Mouse (Mus musculus) urinary bladder, adult 18-20 months (tissue): ENCODE measurements at regions not wholly inside any gene's neighbourhood (a gene's known extent, or its start where the extent isn't known, plus 50 kb on each side); places are given as distances from the start of the nearest gene placed in this dataset.

Experiments used
- DNase-seq, 2 experiments: peaks; one replicate each; pipeline ENCODE4 v3.0.0; 2022; ENCODE audit warnings: low spot score in 2 of 2, mixed read lengths in 2 of 2

DNA sequence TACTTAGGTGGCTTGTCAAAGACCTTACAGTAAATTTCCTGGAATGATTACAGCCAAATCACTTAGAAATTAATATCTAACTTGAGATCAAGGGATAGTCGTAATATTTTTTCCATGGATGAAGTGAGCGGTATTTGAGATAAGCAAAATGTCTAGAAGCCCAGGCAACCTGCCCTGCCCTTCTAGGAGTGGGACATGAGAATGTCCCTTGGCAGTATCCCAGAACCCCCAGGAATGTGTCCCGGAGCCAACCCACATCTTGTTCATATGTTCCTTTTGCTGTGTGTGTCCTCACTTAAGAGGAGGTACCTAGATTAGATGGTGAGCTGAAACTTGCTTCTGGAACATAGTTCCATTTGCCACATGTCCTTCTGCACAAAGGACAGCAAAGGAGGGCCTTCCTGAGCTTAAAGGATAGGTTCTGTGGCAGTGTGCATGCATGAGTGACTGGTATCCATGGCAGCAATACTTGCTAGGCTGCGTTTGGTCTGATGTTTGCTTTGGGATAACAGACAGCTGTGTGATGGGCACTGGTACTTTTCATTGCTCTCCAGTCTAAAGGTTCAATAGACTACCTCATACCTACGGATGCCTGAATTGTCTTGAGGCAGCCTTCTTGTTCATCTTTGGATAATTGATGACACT, 231.0 kb upstream of the Krr1 start:
- DNase-seq, result no peak

DNA sequence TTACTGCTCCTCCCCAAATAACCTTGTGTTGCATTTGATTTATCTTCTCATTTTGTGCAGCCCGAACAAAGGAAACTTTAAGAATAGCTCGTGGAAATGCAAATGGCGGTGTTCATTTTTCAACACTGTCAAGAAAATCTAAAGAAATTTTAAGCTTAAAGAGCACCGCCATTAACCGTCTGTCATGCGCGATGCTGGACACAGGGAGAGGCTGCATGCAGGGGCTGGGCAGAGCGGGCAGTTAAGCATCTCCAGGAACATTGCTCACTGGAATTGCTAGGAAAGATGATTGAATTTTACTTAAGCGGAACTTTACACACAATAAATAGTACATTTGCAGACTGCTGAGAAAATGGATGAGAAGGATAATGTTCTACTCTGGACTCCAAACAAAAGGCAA, 229.2 kb upstream of the Krr1 start:
- no peak for DNase-seq

DNA sequence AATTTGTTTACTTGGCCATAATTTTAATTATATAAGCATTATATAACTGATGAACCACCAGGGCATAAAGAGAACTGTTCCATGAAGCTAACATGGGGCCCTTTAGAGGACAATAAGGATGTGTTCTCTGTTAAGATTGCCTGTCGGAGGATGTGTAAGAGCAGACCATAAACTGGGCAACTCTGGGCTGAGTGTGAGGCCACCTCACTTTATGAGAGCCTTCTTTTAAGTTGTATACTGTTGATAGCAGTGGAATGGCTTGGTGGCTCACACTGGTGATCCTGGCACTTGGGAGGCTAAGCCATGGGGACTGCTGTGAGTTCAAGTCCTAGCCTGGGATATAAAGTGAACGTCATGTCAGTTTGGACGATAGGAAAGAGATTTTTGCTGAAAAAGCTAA, 227.3 kb upstream of the Krr1 start:
- DNase-seq, result no peak

DNA sequence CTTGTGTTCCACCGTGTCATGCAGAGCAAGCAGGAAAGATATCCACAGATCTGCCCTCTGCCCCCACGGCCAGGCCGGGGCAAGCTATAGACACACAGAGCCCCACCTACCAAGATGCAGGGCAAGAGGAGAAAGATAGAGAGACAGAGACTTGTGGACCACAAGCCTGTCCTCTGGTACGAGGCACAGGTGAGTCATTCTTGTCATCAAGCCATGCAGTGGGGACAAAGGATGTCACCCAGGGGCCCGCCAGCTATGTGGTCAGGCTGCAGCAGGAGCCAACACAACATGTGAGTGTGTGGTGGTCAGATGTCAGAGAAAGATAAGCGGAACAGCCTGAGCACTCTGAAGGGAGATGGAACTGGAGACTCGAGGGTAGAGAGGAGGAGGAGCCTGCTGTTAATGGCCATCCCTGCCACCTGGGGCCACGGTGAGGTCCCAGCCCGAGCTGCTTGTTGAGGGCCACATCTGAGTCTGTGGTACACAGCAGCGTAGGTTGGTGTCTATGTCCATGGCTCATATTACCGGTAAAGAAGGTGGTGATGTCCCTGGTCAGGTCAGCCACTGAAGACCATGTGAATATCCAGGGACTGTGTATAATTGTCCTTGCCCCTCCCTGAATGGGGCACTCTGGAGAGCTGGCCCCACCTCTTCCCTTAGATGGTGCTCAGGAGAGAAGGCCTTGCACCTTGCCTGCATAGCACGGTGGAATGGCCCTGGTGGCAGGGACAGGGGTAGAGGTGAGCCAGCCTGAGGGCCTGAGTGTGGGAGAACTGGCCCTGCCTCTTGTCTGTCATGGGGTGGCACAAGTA, 226.2 kb upstream of the Krr1 start:
- DNase-seq, result no peak

DNA sequence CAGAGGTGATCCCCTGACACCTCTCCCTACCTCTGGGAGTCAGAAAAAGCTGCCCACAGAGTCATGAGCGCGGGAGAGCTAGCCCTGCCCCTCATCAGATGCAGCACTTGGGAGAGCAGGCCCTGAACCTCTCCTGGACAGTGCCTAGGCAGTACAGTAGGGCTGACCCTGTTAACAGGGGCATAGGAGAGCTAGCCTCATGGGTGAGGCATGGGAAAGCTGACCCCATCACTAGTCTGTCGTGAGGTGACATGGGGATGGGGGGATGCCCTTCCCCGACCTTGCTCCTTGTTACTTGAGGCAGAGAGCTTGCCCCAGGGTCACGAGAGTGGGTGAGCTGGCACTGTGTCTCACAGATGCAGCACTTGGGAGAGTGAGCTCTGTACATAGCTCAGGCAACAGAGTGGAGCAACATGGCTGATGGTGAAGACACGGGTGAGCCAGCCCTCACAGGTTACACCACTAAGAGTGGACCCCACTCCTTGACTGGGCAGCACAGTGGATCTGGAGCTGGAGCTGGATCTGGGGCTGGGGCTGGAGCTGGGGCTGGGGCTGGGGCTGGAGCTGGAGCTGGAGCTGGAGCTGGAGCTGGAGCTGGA, 225.5 kb upstream of the Krr1 start:
- no peak for DNase-seq

DNA sequence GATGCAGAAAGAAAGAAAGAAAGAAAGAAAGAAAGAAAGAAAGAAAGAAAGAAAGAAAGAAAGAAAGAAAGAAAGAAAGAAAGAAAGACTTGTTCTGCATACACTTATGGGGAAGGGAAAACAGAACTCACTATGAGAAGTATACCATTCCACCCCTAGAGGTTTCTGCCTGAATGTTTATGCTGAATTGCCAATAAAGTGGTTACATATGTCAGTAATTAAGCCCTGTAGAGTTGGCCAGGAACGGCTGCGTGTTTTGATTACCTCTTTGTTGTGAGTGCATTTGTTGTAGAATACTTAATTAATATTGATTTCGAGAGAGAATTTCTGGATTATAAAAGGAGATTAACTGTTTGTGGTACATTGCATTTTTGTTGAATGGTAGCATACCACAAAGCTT, 224.0 kb upstream of the Krr1 start:
- DNase-seq, result no peak

DNA sequence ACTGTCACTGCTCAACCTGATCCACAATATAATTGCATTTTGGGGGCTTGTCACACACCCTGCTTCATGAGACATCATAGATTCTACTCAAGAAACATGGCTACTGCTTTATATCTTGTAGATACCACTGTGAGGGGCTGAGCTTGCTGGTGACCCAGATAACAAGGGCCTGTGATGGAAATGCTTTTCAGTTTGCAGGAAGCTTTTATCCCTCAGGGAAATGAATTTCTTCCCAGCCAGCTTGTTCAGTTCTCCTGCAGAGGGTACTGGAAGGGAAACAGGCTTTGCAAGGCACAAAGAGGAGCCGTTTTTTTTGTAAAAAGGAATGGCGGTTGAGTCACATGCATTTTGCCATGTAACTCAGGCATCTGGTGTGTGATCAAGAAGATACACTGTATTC, 218.8 kb upstream of the Krr1 start:
- DNase-seq, result no peak

DNA sequence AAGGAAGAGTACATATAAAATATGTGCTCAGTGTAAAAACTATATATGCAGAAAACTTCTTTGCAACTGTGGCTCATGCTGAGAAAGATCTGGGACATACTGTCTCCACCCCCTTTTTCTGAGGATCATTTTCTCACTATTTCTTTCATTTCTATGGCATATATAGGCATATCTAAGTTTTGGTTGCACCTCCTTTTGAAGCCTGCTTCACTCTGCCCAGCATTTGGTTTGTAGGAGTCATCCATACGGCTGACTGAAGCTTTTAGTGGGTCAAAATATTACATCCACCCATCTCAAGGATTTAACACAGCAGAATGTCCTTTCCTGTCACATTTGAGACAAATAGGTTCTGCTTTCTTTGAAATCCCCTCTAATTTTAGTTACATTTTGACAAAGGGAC, 216.5 kb upstream of the Krr1 start:
- no peak for DNase-seq

DNA sequence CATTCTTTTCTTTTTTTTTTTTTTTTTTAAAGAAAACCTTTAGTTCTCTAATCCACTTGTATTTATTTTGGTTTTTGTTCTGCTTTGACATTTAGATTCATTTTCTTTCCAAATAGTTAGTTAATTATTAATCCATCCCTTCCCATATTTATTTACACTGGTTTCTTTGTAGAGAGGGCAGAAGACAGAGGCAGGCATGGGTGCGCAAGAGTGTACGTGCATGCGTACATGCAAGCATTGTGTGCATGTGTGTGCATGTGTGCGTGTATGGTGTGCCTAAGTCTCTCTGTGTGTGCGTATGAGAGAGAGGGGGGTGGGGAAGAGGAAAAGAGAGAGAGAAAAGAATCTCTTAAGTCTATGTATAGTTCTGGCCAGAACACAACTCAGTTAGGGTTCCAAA, 215.9 kb upstream of the Krr1 start:
- no peak for DNase-seq

DNA sequence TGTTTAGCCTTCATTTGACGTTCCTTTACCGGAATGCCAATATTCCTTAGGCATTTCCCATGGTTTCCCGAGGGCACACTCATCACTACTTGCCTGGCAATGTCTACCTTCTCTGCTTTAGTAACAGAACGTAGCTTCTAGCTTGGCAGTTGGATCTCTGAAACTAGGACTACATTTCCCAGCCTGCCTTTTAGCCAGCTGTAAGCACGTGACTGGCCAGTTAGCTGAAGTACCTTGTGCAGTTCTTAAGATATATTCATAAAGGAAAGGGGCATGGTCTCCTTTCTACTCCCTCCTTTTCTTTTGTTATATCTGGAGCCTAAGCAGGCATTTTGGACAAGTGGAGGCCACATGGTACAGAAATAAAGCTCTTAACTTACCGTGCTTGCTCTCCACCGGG, 214.8 kb upstream of the Krr1 start:
- DNase-seq, result no peak

DNA sequence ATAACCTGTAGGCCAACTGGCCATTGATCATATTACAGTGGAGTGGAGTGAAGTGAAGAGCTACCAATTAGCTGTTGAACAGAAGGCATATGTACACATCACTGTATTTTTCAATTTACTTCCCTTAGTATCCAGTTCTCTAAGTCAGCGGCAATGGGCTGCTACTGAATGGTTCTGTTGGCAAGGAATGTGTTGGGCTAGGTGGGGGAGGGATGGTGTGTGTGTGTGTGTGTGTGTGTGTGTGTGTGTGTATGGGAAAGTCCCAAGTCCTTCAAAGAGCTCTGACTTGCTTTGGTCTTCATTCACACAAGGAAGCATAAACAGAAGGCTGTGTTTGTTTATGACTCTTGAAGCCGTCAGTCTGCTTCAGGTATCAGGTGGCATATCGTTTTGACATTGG, 213.0 kb upstream of the Krr1 start:
- DNase-seq, result no peak

DNA sequence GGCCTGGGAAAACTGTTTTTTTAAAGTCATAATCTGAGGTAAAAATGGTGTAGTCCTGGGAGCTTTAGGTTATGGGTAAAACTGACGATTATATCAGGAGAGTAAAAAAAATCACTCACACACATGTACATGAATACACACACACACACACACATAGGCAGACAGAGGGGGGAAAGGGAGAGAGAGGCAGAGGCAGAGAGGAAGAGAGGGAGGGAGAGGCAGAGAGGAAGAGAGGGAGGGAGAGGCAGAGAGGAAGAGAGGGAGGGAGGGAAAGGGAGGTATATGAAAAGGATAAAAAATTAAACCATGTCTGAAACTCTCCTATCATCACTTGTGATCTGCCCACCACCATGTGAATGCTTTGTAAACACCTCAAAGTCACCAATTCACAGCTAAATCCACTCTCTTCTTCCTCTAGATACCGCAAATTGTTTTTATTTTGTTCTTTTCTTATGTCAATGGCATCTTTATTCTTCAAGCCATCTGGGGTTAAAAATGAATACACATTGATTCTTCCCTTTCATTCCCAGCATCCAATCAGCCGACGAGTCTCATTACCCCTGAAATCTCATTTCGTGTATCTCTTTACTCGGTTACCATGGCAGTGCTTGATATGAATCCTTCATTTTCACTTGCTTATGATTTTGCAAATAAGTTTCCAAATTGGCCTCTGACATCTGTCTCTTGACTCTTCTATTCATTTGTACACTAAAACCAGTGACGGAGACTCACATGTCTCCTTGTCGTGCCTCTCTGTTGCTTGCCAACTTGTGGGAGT, 209.5 kb upstream of the Krr1 start:
- no peak for DNase-seq

DNA sequence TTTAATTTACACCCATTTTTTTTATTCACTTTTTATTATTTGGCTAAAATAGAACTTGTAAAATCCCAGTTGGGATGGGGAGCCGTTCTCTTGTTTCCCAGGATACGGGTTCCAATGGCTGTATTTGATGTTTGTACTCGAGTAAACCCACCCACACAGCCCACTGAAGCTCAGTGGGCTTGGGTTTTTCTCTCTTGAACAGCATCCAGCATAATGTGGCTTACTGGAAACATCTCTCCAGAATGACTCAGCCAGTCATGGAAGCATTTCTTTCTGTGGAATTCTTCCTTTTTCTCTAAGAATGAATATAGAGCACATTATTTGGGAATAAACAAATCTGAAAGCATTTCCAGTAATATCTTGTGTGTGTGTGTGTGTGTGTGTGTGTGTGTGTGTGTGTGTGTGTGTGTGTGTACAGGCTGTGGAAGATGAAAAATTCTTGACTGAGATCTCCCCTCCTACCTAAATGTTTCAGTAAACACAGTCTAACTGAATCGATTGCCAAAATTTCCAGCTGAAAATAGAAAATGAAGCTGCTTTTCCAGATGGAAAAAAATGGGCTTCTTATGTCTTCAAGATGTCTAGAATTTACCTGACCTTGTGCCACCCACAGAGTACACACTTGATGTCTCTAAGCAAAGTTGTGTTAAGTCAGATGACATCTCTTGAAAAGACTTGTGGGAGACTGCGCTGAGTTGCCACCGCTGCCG, 205.3 kb upstream of the Krr1 start:
- DNase-seq, result no peak

DNA sequence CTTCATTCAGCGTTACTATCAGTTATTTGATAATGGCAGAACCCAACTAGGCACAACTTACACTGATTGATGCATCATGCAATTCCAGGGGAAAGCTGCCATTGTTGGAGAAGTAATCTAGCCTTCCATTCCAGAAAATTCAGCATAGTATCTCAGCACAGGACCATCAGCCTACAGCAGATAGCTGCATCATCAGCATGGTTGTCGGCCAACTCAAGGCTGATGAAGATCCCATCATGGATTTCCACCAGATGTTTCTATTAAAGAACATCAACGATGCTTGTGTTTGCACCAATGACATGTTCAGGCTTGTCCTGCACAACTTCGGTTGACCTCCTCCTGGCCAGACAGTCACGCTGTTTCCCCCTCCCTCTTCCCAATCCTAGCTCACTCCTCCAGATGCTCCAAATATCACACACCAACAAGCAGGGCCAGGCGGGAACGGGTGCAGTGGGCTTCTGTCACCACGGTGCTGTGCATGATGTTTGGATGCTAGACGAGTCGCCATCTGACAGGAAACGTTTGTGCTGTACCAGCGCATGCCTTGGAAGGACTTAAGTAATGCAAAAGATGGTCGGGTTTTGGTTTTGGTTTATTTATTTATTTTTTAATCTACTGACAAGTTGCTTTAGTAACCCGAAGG, 204.5 kb upstream of the Krr1 start:
- DNase-seq, result no peak

DNA sequence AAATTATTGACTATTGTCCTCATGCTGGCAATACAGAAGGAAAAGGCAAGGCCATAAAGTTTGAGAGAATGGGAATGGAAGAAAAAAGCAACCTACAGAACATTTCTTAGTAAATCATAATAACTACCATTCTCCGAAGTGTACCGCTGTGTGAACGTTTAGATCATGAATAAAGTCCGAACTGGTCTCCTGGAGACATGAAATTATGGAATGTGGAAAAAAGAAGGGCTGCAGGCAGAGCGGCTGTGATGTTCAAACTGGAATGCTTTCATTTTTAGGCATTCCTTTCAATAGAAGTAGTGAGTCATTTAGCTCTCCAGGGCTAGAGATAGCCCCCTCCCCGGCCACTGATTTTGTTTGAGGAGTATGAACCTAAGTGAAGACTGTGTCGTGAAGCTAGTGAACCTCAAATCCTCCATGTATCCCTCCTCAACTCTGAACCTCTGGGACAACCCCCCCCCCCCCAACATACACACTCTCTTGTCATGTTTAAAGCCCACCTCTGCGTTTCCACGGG, 202.9 kb upstream of the Krr1 start:
- DNase-seq, result no peak

DNA sequence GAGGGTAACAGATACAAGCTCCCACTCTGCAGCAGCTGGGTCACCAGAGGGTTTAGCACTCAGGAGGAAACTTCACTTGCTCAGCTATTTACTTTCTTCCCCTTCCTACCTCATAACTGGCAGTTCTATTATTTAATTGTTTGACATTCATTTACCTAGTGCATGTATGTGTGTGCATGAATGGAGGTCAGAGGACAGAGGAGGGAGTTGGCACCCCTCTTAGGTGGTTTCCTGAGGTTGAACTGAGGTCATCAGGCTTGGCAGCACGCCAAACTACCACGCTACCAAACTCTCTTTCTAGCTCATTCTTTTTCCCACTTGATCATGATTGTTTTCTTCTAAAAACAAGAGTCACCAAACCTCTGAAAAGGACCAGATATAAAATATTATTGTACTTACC, 202.4 kb upstream of the Krr1 start:
- no peak for DNase-seq

DNA sequence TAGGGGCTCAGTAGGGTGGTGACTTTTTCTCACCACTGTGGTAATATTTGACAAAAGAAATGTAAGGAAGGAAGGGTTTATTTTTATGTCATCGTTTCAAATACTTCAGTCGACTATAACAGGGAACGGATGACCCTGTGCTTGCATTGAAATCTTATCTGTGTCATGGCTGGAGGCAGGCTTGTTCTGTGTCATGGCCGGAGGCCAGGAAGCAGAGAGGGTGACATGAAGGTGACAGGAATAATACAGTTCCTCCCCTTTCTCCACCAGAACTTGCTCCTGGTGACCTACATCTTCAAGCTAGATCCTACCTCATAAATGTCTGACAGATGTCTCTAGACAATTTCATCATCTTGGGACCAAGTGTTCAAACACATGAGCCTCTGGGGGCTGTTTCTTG, 201.5 kb upstream of the Krr1 start:
- DNase-seq, result no peak

DNA sequence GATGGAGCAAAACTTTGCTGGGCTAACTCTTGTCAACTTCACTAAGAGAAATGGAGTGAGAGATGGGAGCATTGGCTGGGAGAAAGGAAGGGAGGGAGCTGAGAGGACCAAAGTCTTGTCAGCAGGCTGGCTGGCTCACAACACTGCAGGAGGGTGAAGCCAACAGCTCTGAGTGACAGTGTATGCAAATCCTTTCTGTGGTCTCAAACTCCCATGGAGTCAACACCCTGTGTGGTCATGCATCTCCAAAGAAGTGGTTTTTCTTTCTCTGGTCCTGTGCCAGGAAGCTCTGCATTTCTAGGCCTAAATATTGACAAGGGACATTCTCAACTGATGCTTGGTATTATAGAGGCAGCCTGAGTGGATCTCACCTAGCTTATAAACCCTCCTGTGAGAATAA, 194.9 kb upstream of the Krr1 start:
- no peak for DNase-seq

DNA sequence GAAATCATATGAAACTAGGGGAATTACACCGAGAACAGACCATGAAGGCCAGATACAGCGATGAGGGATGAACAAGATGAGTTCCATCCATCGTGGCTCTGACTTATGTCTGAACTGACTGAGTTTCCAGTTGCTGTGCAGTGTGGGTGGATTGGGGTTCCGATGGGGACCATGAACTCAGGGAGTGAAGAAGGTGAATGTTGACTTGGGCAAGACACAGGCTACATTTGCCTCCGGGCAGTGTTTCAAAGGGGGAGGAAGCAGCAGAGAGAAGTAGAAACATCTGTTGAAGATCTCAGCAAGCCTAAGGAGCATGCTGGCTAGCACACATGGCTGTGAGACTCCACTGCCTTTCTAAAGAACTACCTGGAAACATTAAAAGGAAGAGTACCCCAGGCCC, 194.4 kb upstream of the Krr1 start:
- DNase-seq, result no peak

DNA sequence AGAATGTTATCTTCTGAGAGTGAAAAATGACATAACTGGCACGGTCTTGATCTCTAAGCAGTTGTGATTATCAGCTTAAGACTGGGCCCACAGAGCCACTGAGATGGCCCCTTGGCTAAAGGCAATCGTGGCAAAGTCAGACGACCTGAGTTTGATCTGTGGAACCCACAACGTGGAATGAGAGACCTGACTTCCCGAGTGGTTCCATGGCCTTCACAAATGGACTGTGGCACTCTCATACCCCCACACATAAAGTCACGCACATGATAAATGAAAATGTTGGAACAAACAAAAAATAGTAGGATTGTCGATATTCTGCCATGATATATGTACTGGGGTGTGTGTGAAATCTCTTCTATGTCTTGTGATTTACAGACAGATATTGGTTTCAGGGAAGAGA, 192.5 kb upstream of the Krr1 start:
- no peak for DNase-seq

DNA sequence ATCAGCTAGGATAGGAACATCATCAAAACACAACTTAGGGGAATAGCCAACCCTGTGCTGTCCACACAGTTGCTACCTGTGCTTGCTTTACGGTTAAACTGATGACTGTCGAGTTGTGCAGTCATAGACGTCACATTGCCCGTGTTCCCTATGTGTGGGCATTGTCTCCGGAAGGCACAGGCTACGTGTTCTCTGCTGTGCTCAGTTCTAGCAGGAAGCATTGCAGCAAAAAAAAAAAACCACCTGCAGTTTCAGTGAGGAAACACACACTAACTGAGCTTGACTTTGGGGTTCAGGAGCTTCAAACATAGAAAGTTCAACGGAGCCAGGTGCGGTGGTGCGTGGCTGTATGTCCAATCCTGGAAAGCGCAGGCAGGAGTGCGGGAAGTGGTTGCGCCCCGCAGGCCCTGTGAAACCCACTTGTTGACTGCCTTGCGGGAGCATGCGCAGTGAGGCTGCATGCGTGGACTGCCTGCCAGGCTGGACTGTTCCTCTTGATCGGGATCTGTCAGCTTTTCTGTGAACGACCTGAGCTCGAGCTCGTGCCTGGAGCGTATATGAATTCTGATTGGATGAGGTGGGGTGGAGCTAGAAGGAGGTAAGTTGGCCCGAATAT, 190.2 kb upstream of the Krr1 start:
- no peak for DNase-seq
